Mouse (Mus musculus) CH12.LX (cell line): ENCODE data around the gene Hist1h2bg. TPM values are rescaled to one million over a fixed set of nuclear protein-coding genes. Genes with fewer than 3 reads are reported as not detected.
A peak's percentile ranks its signal among the peaks of the same experiment; 100 is the strongest.

Experiments used
- BHLHE40 ChIP-seq: IDR thresholded peaks from 2 replicates; pipeline ENCODE4 v1.6.1; 2011; ENCODE audit warnings: mild to moderate bottlenecking, low read depth, low read length, improper control_type of control experiment
- CTCF ChIP-seq, 2 experiments: IDR thresholded peaks in 1 of 2; conservative IDR thresholded peaks in 1 of 2; 2 replicates each; pipeline ENCODE4 v1.5.1; 2011 to 2012; ENCODE audit warnings: low read depth in 2 of 2, low read length in 2 of 2, improper control_type of control experiment in 1 of 2, inconsistent platforms in 1 of 2, mild to moderate bottlenecking in 1 of 2, moderate library complexity in 1 of 2
- E2F4 ChIP-seq: IDR thresholded peaks from 2 replicates; pipeline ENCODE4 v1.6.1; 2011; ENCODE audit warnings: low read depth, low read length, improper control_type of control experiment; ENCODE audit not compliant: insufficient replicate concordance
- ETS1 ChIP-seq: conservative IDR thresholded peaks from 2 replicates; pipeline ENCODE4 v1.6.1; 2012; ENCODE audit warnings: low read depth, mild to moderate bottlenecking, inconsistent platforms, low read length, improper control_type of control experiment, moderate library complexity
- GABPA ChIP-seq: IDR thresholded peaks from 2 replicates; pipeline ENCODE4 v1.6.1; 2012; ENCODE audit warnings: low read depth, low read length, improper control_type of control experiment, inconsistent platforms; ENCODE audit not compliant: insufficient replicate concordance
- HCFC1 ChIP-seq: IDR thresholded peaks from 2 replicates; pipeline ENCODE4 v1.6.1; 2012; ENCODE audit warnings: low read depth, mild to moderate bottlenecking, inconsistent platforms, low read length, improper control_type of control experiment
- MAX ChIP-seq: IDR thresholded peaks from 2 replicates; pipeline ENCODE4 v1.6.1; 2011; ENCODE audit warnings: low read length, improper control_type of control experiment
- POLR2AphosphoS2 ChIP-seq: IDR thresholded peaks from 2 replicates; pipeline ENCODE4 v1.6.1; 2011; ENCODE audit warnings: low read depth, low read length, improper control_type of control experiment
- RAD21 ChIP-seq: IDR thresholded peaks from 2 replicates; pipeline ENCODE4 v1.6.1; 2011; ENCODE audit warnings: low read depth, mild to moderate bottlenecking, low read length, improper control_type of control experiment, moderate library complexity
- RCOR1 ChIP-seq: conservative IDR thresholded peaks from 2 replicates; pipeline ENCODE4 v1.6.1; 2012; ENCODE audit warnings: low read depth, mild to moderate bottlenecking, inconsistent platforms, low read length, improper control_type of control experiment
- SMC3 ChIP-seq: IDR thresholded peaks from 2 replicates; pipeline ENCODE4 v1.6.1; 2011; ENCODE audit warnings: low read depth, low read length, improper control_type of control experiment
- TBP ChIP-seq: conservative IDR thresholded peaks from 2 replicates; pipeline ENCODE4 v1.6.1; 2011; ENCODE audit warnings: low read depth, low read length, improper control_type of control experiment
- ZC3H11A ChIP-seq: IDR thresholded peaks from 2 replicates; pipeline ENCODE4 v1.6.1; 2012; ENCODE audit warnings: low read depth, mild to moderate bottlenecking, inconsistent platforms, low read length, improper control_type of control experiment
- polyA plus RNA-seq: library from polyadenylated mRNA; unstranded; fragments of >175 nt; gene quantifications from 2 replicates; pipeline ENCODE4 v1.2.1, GENCODE M21; 2012; ENCODE audit warnings: low read depth; ENCODE audit not compliant: insufficient read length
- total RNA-seq, 2 experiments: library from RNA; depleted of rRNA; stranded (reverse); fragments of 300-350 nt in 1 of 2; fragments of >200 nt in 1 of 2; gene quantifications; 2 replicates each; pipeline ENCODE4 v1.2.3; 2012 to 2014

The Hist1h2bg gene
- total and polyA plus RNA-seq, 3 experiments = 9.4 to 3,252 (median 136) TPM

- TF ChIP-seq E2F4 = no peak
- no peak; the same call in 1 of the 2 replicates for TF ChIP-seq BHLHE40
- peak; percentile 55; the same call in 1 of the 2 replicates for TF ChIP-seq MAX
- peak; percentile 29; the same call in 1 of the 2 replicates for TF ChIP-seq HCFC1
- no peak for TF ChIP-seq RCOR1
- TF ChIP-seq POLR2AphosphoS2 = no peak
- no peak for TF ChIP-seq ETS1
- no peak for TF ChIP-seq ZC3H11A
- no peak for TF ChIP-seq CTCF (conservative IDR thresholded peaks at IDR 0.05 in 1 of 2, IDR thresholded peaks at IDR 0.05 in 1 of 2; ENCODE audit: low read depth in 2 of 2, low read length in 2 of 2)
- peak; percentile 7; the same call in 1 of the 2 replicates for TF ChIP-seq GABPA
- no peak for TF ChIP-seq SMC3
- no peak for TF ChIP-seq RAD21
- peak; percentile 98 for TF ChIP-seq TBP
Measured at GRCm38 (mm10) chr13:23620733-23621531, 49.7 kb downstream of the Hist1h2bg start, which contains the start of gene Hist1h2be (continued).

Other genes starting within 250 kb of the Hist1h2bg start
Only the 20 nearest of the 35 such genes appear.
- gene Btn1a1, start 105.5 kb upstream of the Hist1h2bg start, total RNA-seq (2012; rRNA removed) = 0.38 and 0.51 TPM in 2 replicates
- 0.20 TPM in 2 replicates for gene Btn1a1, start 105.5 kb upstream of the Hist1h2bg start, total RNA-seq (2014; rRNA removed)
- gene Btn1a1, start 105.5 kb upstream of the Hist1h2bg start, polyA plus RNA-seq = 0.08 and 0.21 TPM in 2 replicates
- gene Btn2a2, start 82.5 kb upstream of the Hist1h2bg start, total RNA-seq (2012; rRNA removed) = 1.1 and 1.3 TPM in 2 replicates
- 1.2 and 1.3 TPM in 2 replicates for gene Btn2a2, start 82.5 kb upstream of the Hist1h2bg start, total RNA-seq (2014; rRNA removed)
- 2.1 and 2.8 TPM in 2 replicates for gene Btn2a2, start 82.5 kb upstream of the Hist1h2bg start, polyA plus RNA-seq
- 4,350 and 4,957 TPM in 2 replicates for gene Hist1h4h, start 40.3 kb upstream of the Hist1h2bg start, total RNA-seq (2012; rRNA removed)
- gene Hist1h4h, start 40.3 kb upstream of the Hist1h2bg start, total RNA-seq (2014; rRNA removed) = 14.0 and 19.4 TPM in 2 replicates
- 3.4 and 5.5 TPM in 2 replicates for gene Hist1h4h, start 40.3 kb upstream of the Hist1h2bg start, polyA plus RNA-seq
- 824 and 932 TPM in 2 replicates for gene Hist1h2af, start 37.5 kb upstream of the Hist1h2bg start, total RNA-seq (2012; rRNA removed)
- 45.2 and 57.1 TPM in 2 replicates for gene Hist1h2af, start 37.5 kb upstream of the Hist1h2bg start, total RNA-seq (2014; rRNA removed)
- 68.6 and 97.0 TPM in 2 replicates for gene Hist1h2af, start 37.5 kb upstream of the Hist1h2bg start, polyA plus RNA-seq
- gene Hist1h3g, start 36.0 kb upstream of the Hist1h2bg start, total RNA-seq (2012; rRNA removed) = 608 and 749 TPM in 2 replicates
- gene Hist1h3g, start 36.0 kb upstream of the Hist1h2bg start, total RNA-seq (2014; rRNA removed) = 50.1 and 75.3 TPM in 2 replicates
- 3.4 and 3.6 TPM in 2 replicates for gene Hist1h3g, start 36.0 kb upstream of the Hist1h2bg start, polyA plus RNA-seq
- gene Hist1h2bh, start 28.0 kb upstream of the Hist1h2bg start, total RNA-seq (2012; rRNA removed) = 261 and 290 TPM in 2 replicates
- gene Hist1h2bh, start 28.0 kb upstream of the Hist1h2bg start, total RNA-seq (2014; rRNA removed) = 5.7 and 8.0 TPM in 2 replicates
- gene Hist1h2bh, start 28.0 kb upstream of the Hist1h2bg start, polyA plus RNA-seq = 0.56 and 0.77 TPM in 2 replicates
- 553 and 608 TPM in 2 replicates for gene Hist1h3f, start 27.3 kb upstream of the Hist1h2bg start, total RNA-seq (2012; rRNA removed)
- 5.1 and 8.0 TPM in 2 replicates for gene Hist1h3f, start 27.3 kb upstream of the Hist1h2bg start, total RNA-seq (2014; rRNA removed)
- 0.23 and 0.30 TPM in 2 replicates for gene Hist1h3f, start 27.3 kb upstream of the Hist1h2bg start, polyA plus RNA-seq
- 4,390 and 4,902 TPM in 2 replicates for gene Hist1h4f, start 19.7 kb upstream of the Hist1h2bg start, total RNA-seq (2012; rRNA removed)
- gene Hist1h4f, start 19.7 kb upstream of the Hist1h2bg start, total RNA-seq (2014; rRNA removed) = 17.8 and 27.1 TPM in 2 replicates
- 4.0 and 9.0 TPM in 2 replicates for gene Hist1h4f, start 19.7 kb upstream of the Hist1h2bg start, polyA plus RNA-seq
- 112 and 132 TPM in 2 replicates for gene Hist1h1d, start 18.1 kb upstream of the Hist1h2bg start, total RNA-seq (2012; rRNA removed)
- gene Hist1h1d, start 18.1 kb upstream of the Hist1h2bg start, total RNA-seq (2014; rRNA removed) = 1.8 and 2.3 TPM in 2 replicates
- gene Hist1h1d, start 18.1 kb upstream of the Hist1h2bg start, polyA plus RNA-seq = 0.11 and 0.14 TPM in 2 replicates
- gene Hist1h3e, start 9.0 kb upstream of the Hist1h2bg start, total RNA-seq (2012; rRNA removed) = 1,307 and 1,484 TPM in 2 replicates
- 20.6 and 24.2 TPM in 2 replicates for gene Hist1h3e, start 9.0 kb upstream of the Hist1h2bg start, total RNA-seq (2014; rRNA removed)
- 2.2 and 3.1 TPM in 2 replicates for gene Hist1h3e, start 9.0 kb upstream of the Hist1h2bg start, polyA plus RNA-seq
- 648 and 652 TPM in 2 replicates for gene Hist1h2ae, start 176 bp upstream of the Hist1h2bg start, total RNA-seq (2012; rRNA removed)
- 13.4 and 16.3 TPM in 2 replicates for gene Hist1h2ae, start 176 bp upstream of the Hist1h2bg start, total RNA-seq (2014; rRNA removed)
- gene Hist1h2ae, start 176 bp upstream of the Hist1h2bg start, polyA plus RNA-seq = 1.4 and 3.5 TPM in 2 replicates
- 1,243 and 1,273 TPM in 2 replicates for gene Hist1h2bf, start 2.8 kb downstream of the Hist1h2bg start, total RNA-seq (2012; rRNA removed)
- gene Hist1h2bf, start 2.8 kb downstream of the Hist1h2bg start, total RNA-seq (2014; rRNA removed) = 28.3 and 50.8 TPM in 2 replicates
- gene Hist1h2bf, start 2.8 kb downstream of the Hist1h2bg start, polyA plus RNA-seq = 1.7 TPM in 1 of 2 replicates, not detected in the other
- 744 and 796 TPM in 2 replicates for gene Hist1h2ad, start 3.0 kb downstream of the Hist1h2bg start, total RNA-seq (2012; rRNA removed)
- 9.1 and 13.2 TPM in 2 replicates for gene Hist1h2ad, start 3.0 kb downstream of the Hist1h2bg start, total RNA-seq (2014; rRNA removed)
- gene Hist1h2ad, start 3.0 kb downstream of the Hist1h2bg start, polyA plus RNA-seq = 0.53 TPM in 1 of 2 replicates, not detected in the other
- 164 and 182 TPM in 2 replicates for gene Hist1h3d, start 4.4 kb downstream of the Hist1h2bg start, total RNA-seq (2012; rRNA removed)
- gene Hist1h3d, start 4.4 kb downstream of the Hist1h2bg start, total RNA-seq (2014; rRNA removed) = 10.3 and 13.5 TPM in 2 replicates
- gene Hist1h3d, start 4.4 kb downstream of the Hist1h2bg start, polyA plus RNA-seq = 0.65 and 0.94 TPM in 2 replicates
- gene Hist1h4d, start 10.2 kb downstream of the Hist1h2bg start, total RNA-seq (2012; rRNA removed) = 1,558 and 1,831 TPM in 2 replicates
- gene Hist1h4d, start 10.2 kb downstream of the Hist1h2bg start, total RNA-seq (2014; rRNA removed) = 13.8 and 27.7 TPM in 2 replicates
- gene Hist1h4d, start 10.2 kb downstream of the Hist1h2bg start, polyA plus RNA-seq = 2.4 and 6.7 TPM in 2 replicates
- gene Hist1h2be, start 49.7 kb downstream of the Hist1h2bg start, total RNA-seq (2012; rRNA removed) = 268 and 282 TPM in 2 replicates
- 3.4 and 4.7 TPM in 2 replicates for gene Hist1h2be, start 49.7 kb downstream of the Hist1h2bg start, total RNA-seq (2014; rRNA removed)
- gene Hist1h2be, start 49.7 kb downstream of the Hist1h2bg start, polyA plus RNA-seq = 0.57 and 0.70 TPM in 2 replicates
- 486 and 504 TPM in 2 replicates for gene Hist1h1e, start 51.2 kb downstream of the Hist1h2bg start, total RNA-seq (2012; rRNA removed)
- gene Hist1h1e, start 51.2 kb downstream of the Hist1h2bg start, total RNA-seq (2014; rRNA removed) = 12.2 and 18.3 TPM in 2 replicates
- gene Hist1h1e, start 51.2 kb downstream of the Hist1h2bg start, polyA plus RNA-seq = 1.5 and 1.9 TPM in 2 replicates
- 114 and 122 TPM in 2 replicates for gene Hist1h2ac, start 112.6 kb downstream of the Hist1h2bg start, total RNA-seq (2012; rRNA removed)
- 0.96 and 0.97 TPM in 2 replicates for gene Hist1h2ac, start 112.6 kb downstream of the Hist1h2bg start, total RNA-seq (2014; rRNA removed)
- gene Hist1h2ac, start 112.6 kb downstream of the Hist1h2bg start, polyA plus RNA-seq = 0.14 TPM in 1 of 2 replicates, not detected in the other
- 436 and 456 TPM in 2 replicates for gene Hist1h2bc, start 112.8 kb downstream of the Hist1h2bg start, total RNA-seq (2012; rRNA removed)
- gene Hist1h2bc, start 112.8 kb downstream of the Hist1h2bg start, total RNA-seq (2014; rRNA removed) = 16.1 and 17.4 TPM in 2 replicates
- 1.1 and 2.2 TPM in 2 replicates for gene Hist1h2bc, start 112.8 kb downstream of the Hist1h2bg start, polyA plus RNA-seq
- 0.38 and 0.76 TPM in 2 replicates for gene Hist1h1t, start 124.4 kb downstream of the Hist1h2bg start, total RNA-seq (2012; rRNA removed)
- gene Hist1h1t, start 124.4 kb downstream of the Hist1h2bg start, total RNA-seq (2014; rRNA removed) = not detected in 2 replicates
- gene Hist1h1t, start 124.4 kb downstream of the Hist1h2bg start, polyA plus RNA-seq = not detected in 2 replicates